Mouse (Mus musculus) midbrain, embryonic 14.5 days (tissue): ENCODE data around the gene Itsn1. TPM values are rescaled to one million over a fixed set of nuclear protein-coding genes. Genes with fewer than 3 reads are reported as not detected.

Experiments
- ATAC-seq: fragments of 200-750 bp; cut with Nextera tagmentation; 2 replicates; pipeline ENCODE4 v1.8.0; 2017; ENCODE audit warnings: moderate number of reproducible peaks, moderate library complexity; ENCODE audit not compliant: low FRiP score, low TSS enrichment
- DNase-seq: peaks from one replicate; pipeline ENCODE4 v3.0.0-alpha.2; 2015
- H3K27ac ChIP-seq: fragments of 300-500 bp; sonication (generic); replicated peaks from 2 replicates; pipeline ENCODE4 v1.5.1; 2014; ENCODE audit warnings: mild to moderate bottlenecking, low read depth, low read length, moderate library complexity
- H3K27me3 ChIP-seq: fragments of 300-500 bp; sonication (generic); 2 replicates; pipeline ENCODE4 v1.6.1; 2014; ENCODE audit warnings: low read length, control low read depth, mixed read lengths; ENCODE audit not compliant: control insufficient read depth, insufficient read depth
- H3K36me3 ChIP-seq: fragments of 300-500 bp; sonication (generic); 2 replicates; pipeline ENCODE4 v1.6.1; 2014; ENCODE audit warnings: low read length, control low read depth; ENCODE audit not compliant: control insufficient read depth, insufficient read depth
- H3K4me1 ChIP-seq: fragments of 300-500 bp; sonication (generic); 2 replicates; pipeline ENCODE4 v1.6.1; 2014; ENCODE audit warnings: mild to moderate bottlenecking, antibody characterized with exemption, low read length, control low read depth; ENCODE audit not compliant: control insufficient read depth, insufficient read depth
- H3K4me2 ChIP-seq: fragments of 300-500 bp; sonication (generic); 2 replicates; pipeline ENCODE4 v1.6.1; 2014; ENCODE audit warnings: mild to moderate bottlenecking, low read length, moderate library complexity
- H3K4me3 ChIP-seq: fragments of 300-500 bp; sonication (generic); replicated peaks from 2 replicates; pipeline ENCODE4 v1.5.1; 2014; ENCODE audit warnings: low read depth, low read length
- H3K9ac ChIP-seq: fragments of 300-500 bp; sonication (generic); replicated peaks from 2 replicates; pipeline ENCODE4 v1.6.1; 2014; ENCODE audit warnings: mild to moderate bottlenecking, low read length, moderate library complexity
- H3K9me3 ChIP-seq: fragments of 300-500 bp; sonication (generic); 2 replicates; pipeline ENCODE4 v1.6.1; 2016; ENCODE audit warnings: low read length, control low read depth, mixed read lengths; ENCODE audit not compliant: control insufficient read depth
- WGBS: fragments of 180-500 bp; shearing (Covaris S2); extraction: QIAGEN DNeasy Blood & Tissue Kit; methylation state at CpG from one replicate; pipeline ENCODE4 v1.1.7; 2014; 5-methylcytosine and 5-hydroxymethylcytosine counted together
- polyA plus RNA-seq: library from polyadenylated mRNA; unstranded; fragments of >200 nt; fragmentation: Nextera tagmentation; extraction: Ambion mirVana; gene quantifications from 2 replicates; pipeline ENCODE4 v1.2.1, GENCODE M21; 2014

Itsn1 gene
- polyA plus RNA-seq, 1 experiment from 2014 or later = 67.5 TPM

DNA sequence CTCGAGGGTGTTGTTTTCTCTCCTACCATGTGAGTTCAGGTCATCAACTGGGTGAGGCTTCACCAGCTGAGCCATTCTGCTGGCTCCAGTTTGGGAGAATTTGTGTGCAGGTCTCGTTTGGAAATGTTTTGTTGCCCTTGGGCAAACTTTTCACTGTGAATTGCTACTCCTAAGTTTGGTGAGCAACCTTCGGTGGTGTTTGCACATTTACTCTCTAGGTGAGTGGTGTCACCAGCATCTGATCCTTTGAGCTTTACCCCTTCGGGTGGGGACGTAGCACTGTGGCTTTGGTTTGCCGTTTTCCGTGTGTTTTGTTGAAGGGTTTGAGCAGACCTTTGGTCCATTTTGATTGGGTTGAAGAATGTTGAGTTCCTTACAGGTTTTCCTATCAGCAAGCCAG is 93.2 kb downstream of the Itsn1 start:
- Histone ChIP-seq H3K9me3 (no peaks in the 10 kb centered on the region), H3K4me3 (no peak overlapping the region), H3K27ac (no peak overlapping the region), H3K4me1 (no peaks in the 10 kb centered on the region), H3K36me3 (peaks cover 66% of the 10 kb centered on the region), H3K4me2 (no peak overlapping the region), H3K27me3 (no peaks in the 10 kb centered on the region), H3K9ac (no peak overlapping the region)
- ATAC-seq (no peak), DNase-seq (no peak)
- 94% methylated on average over 7 of the region's 7 CpGs for WGBS

DNA sequence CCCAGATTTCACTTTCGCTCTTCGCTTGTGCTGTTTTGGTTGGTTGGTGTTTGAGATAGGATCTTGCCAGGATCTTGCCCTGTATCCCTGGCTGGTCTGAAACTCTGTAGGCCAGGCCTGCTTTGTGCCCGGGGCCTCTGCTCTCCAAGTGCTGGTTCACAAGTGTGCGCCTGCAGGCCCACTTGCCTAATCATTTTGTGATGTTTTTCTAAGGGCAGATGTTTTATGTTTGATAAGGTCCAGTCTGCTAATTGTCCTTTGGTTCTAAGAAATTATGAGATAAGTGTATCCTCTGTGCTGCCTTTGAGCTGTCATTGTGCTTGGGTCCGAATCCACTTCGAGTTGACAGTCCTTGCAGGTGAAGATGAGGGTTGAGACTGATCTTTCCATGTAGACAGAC is 93.7 kb downstream of the Itsn1 start:
- Histone ChIP-seq H3K4me2 (no peak overlapping the region), H3K36me3 (peaks cover 65% of the 10 kb centered on the region), H3K9me3 (no peaks in the 10 kb centered on the region), H3K27me3 (no peaks in the 10 kb centered on the region), H3K27ac (no peak overlapping the region), H3K4me1 (no peaks in the 10 kb centered on the region), H3K4me3 (no peak overlapping the region), H3K9ac (no peak overlapping the region)
- DNase-seq (no peak), ATAC-seq (no peak)
- WGBS = 95% methylated on average over 6 of the region's 6 CpGs

DNA sequence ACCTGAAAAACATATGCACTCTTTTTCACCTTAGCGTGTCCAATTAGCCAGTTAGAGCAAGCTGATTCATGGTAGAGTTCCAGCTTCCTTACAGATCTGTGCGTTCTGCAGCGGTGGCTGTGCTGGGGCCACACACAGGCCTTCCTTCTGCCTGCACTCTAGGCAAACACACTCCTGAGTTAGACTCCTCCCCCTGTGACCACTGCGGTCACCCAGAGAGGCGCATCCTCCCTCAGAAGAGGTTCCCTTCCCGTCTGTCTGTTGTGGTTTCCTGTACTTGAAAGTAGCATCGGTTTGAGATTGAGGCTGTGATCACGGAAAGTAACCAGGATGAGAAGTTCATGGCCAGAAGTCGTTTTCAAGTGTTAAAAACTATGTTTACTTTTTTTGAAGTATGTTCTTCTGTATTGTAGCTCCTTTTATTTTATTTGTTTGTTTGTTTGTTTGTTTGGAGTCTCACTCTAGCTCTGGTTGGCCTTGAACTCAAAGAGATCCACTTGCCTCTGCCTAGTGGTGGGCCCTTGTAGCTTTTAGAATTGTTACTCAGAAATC is 96.8 kb downstream of the Itsn1 start:
- no peak overlapping the region for H3K27ac ChIP-seq
- H3K4me1 ChIP-seq = no peaks in the 10 kb centered on the region
- no peak for DNase-seq
- H3K4me3 ChIP-seq = no peak overlapping the region
- H3K36me3 ChIP-seq = peaks cover 64% of the 10 kb centered on the region
- no peak overlapping the region for H3K9ac ChIP-seq
- H3K27me3 ChIP-seq = no peaks in the 10 kb centered on the region
- 82% methylated on average over 9 of the region's 9 CpGs for WGBS
- ATAC-seq = no peak
- H3K4me2 ChIP-seq = no peak overlapping the region
- no peaks in the 10 kb centered on the region for H3K9me3 ChIP-seq

DNA sequence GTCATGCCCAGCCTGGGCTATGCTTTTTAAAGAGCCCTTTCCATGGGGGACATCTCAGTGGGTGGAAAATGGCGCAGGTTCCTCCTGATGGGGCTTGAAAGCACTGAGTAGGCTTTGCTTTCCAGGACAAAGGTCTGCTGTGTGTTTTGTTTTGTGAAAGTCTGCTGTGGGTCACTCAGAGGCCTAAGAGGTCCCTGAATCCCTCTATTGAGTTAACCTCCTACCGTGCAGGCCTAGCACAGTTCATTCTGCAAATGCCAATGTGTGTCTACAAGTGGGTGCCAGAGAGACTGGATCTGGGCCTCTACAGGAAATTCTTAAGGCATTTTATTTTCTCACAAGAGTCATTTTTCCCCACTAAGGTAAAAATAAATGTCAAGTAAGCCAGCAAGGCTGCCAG is 97.8 kb downstream of the Itsn1 start:
- ATAC-seq = no peak
- Histone ChIP-seq H3K4me1 (no peaks in the 10 kb centered on the region), H3K4me3 (no peak overlapping the region), H3K36me3 (peaks cover 59% of the 10 kb centered on the region), H3K27ac (no peak overlapping the region), H3K4me2 (no peak overlapping the region), H3K9me3 (no peaks in the 10 kb centered on the region), H3K9ac (no peak overlapping the region), H3K27me3 (no peaks in the 10 kb centered on the region)
- WGBS = 51% methylated on average over 2 of the region's 2 CpGs
- DNase-seq = no peak

DNA sequence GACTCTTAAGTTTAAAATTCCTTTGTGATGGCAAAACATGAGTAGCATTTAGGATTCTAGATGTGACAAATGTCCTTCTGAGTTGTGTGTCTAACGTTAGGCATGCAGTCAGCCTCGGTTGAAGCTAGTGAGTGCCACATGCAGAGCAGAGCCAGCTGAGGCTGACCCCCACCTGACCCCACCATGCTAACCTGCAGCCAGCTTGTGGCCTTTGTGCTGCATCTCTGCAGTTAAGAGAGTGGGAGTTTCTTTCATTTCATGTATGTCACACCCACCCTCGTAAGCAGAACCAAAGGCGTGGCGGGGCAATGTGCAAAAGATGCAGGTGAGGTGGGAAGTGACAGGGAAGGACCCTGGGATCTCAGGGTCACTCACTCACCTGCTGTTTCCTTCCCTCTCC is 98.4 kb downstream of the Itsn1 start:
- ATAC-seq = no peak
- Histone ChIP-seq H3K27ac (no peak overlapping the region), H3K9me3 (no peaks in the 10 kb centered on the region), H3K27me3 (no peaks in the 10 kb centered on the region), H3K4me2 (no peak overlapping the region), H3K4me3 (no peak overlapping the region), H3K9ac (no peak overlapping the region), H3K36me3 (peaks cover 58% of the 10 kb centered on the region), H3K4me1 (no peaks in the 10 kb centered on the region)
- WGBS = 70% methylated on average over 5 of the region's 5 CpGs
- DNase-seq = no peak

DNA sequence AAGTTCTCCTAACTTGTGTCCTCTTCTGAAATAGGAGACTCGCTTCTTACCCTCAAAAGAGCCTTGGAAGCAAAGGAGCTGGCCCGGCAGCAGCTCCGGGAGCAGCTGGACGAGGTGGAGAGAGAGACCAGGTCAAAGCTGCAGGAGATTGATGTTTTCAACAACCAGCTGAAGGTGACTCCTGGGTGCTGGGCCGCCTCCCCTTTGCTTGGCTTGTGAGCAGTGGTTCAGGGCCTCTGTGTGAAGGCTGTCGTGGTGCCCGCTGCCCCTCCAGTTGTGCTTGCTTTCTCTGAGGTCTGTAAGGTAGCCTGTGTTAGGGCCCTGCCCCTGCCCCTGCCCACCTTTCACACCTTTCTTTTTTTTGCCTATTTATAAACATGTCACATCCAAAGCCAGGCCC is 99.1 kb downstream of the Itsn1 start:
- Histone ChIP-seq H3K4me3 (no peak overlapping the region), H3K36me3 (peaks cover 52% of the 10 kb centered on the region), H3K27ac (no peak overlapping the region), H3K4me2 (no peak overlapping the region), H3K4me1 (no peaks in the 10 kb centered on the region), H3K9ac (no peak overlapping the region), H3K27me3 (no peaks in the 10 kb centered on the region), H3K9me3 (no peaks in the 10 kb centered on the region)
- DNase-seq (no peak), ATAC-seq (no peak)
- 84% methylated on average over 7 of the region's 7 CpGs for WGBS

DNA sequence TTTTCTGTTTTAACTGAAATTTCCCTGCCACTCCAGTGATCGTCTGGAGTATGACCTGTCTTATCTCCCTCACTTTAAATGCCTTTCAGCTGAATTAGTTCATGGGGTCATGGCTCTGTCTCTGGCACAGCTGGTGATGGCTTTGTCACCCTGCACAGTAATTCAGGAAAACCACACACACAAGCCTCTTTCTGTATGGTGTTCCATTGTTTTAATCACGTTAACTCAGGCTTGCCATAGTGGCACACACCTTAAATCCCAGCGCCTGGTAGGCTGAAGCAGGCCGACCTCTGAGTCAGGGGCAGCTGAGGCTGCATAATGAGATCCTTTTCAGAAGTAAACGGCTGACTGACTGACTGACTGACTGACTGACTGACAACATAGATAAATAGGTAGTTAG is 99.5 kb downstream of the Itsn1 start:
- 66% methylated on average over 5 of the region's 5 CpGs for WGBS
- DNase-seq (no peak), ATAC-seq (no peak)
- no peaks in the 10 kb centered on the region for H3K27me3 ChIP-seq
- H3K4me1 ChIP-seq = no peaks in the 10 kb centered on the region
- peaks cover 51% of the 10 kb centered on the region for H3K36me3 ChIP-seq
- no peaks in the 10 kb centered on the region for H3K9me3 ChIP-seq
- H3K4me2 ChIP-seq = no peak overlapping the region
- no peak overlapping the region for H3K27ac ChIP-seq
- no peak overlapping the region for H3K9ac ChIP-seq
- H3K4me3 ChIP-seq = no peak overlapping the region

DNA sequence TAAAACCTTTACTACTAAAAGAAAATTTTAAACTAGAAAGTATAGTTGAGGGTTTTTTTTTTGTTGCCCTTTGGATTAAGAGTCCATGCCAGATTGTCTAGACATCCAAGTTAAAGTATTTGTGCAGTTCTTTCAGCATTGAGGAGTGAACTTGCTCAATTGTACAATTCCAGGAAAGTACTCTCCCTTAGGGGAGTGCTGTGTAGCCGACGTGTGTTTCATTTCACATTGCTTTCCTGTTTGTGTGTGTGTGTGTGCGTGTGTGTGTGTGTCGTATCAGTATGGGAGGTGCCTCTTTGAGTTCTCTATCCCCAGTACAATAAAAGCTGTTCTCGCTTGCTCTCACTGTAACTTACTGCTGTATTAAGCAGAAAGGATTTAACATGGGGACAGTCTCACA is 100.0 kb downstream of the Itsn1 start:
- no peak overlapping the region for H3K4me2 ChIP-seq
- H3K4me1 ChIP-seq = no peaks in the 10 kb centered on the region
- no peak for DNase-seq
- H3K36me3 ChIP-seq = peaks cover 47% of the 10 kb centered on the region
- ATAC-seq = no peak
- H3K9me3 ChIP-seq = no peaks in the 10 kb centered on the region
- WGBS = 89% methylated on average over 5 of the region's 5 CpGs
- no peaks in the 10 kb centered on the region for H3K27me3 ChIP-seq
- no peak overlapping the region for H3K9ac ChIP-seq
- no peak overlapping the region for H3K4me3 ChIP-seq
- no peak overlapping the region for H3K27ac ChIP-seq

DNA sequence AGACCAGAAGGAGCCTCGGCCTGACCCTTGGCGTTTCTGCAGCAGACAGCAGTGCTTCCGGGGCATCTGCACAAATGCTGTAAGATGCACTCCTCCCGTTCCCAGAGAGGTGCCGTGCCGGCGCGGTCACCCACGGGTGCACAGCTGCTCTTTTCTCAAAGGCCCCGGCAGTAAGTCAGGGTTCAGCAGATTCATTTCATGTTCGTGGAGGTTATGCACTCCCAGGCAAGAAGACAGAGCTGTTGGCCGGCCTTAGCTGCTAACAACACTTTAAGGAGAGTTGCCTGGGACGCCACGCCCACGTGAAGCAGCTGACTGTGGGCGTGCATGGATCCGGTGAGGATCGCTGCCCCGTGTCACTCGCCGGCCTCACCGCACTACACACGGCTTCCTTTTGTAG is 101.2 kb downstream of the Itsn1 start:
- Histone ChIP-seq H3K27me3 (no peaks in the 10 kb centered on the region), H3K4me3 (no peak overlapping the region), H3K9me3 (no peaks in the 10 kb centered on the region), H3K36me3 (peaks cover 47% of the 10 kb centered on the region), H3K9ac (no peak overlapping the region), H3K4me2 (no peak overlapping the region), H3K4me1 (no peaks in the 10 kb centered on the region), H3K27ac (no peak overlapping the region)
- 72% methylated on average over 23 of the region's 23 CpGs for WGBS
- DNase-seq (no peak), ATAC-seq (no peak)
